Mouse (Mus musculus) central nervous system, embryonic 14 days (tissue): ENCODE results near the gene D7Ertd443e. TPM values are rescaled to one million over a fixed set of nuclear protein-coding genes. Genes with fewer than 3 reads are reported as not detected.

ENCODE experiments used
- polyA plus RNA-seq: library from polyadenylated mRNA; depleted of rRNA; stranded (reverse); fragments of >200 nt; gene quantifications from 2 replicates; pipeline ENCODE4 v1.2.3, GENCODE M21; 2012; rRNA removed

D7Ertd443e gene
- 0.06 and 0.23 TPM in 2 replicates for polyA plus RNA-seq

DNA sequence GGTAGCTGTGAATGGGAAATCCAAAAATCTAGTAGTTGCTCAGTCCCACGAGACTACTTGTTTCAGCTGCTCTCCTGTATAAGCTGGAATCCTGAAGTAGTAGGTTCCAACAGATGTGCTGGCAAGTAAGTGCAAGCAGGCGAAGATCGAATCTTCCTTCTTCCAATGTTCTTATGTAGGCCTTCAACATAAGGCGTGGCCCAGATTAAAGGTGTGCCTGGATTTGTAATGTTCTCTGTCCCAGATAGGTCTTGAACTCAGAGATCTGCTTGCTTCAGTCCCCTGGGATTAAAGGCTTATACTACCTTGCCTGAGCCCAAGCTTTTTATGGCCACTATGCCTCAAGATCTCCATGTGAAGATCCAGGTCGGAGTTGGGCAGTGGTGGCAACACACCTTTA is at the start of gene D7Ertd443e:
Gene D7Ertd443e (minus strand): TSS at position 101 of the 400 bp plus-strand sequence.

DNA sequence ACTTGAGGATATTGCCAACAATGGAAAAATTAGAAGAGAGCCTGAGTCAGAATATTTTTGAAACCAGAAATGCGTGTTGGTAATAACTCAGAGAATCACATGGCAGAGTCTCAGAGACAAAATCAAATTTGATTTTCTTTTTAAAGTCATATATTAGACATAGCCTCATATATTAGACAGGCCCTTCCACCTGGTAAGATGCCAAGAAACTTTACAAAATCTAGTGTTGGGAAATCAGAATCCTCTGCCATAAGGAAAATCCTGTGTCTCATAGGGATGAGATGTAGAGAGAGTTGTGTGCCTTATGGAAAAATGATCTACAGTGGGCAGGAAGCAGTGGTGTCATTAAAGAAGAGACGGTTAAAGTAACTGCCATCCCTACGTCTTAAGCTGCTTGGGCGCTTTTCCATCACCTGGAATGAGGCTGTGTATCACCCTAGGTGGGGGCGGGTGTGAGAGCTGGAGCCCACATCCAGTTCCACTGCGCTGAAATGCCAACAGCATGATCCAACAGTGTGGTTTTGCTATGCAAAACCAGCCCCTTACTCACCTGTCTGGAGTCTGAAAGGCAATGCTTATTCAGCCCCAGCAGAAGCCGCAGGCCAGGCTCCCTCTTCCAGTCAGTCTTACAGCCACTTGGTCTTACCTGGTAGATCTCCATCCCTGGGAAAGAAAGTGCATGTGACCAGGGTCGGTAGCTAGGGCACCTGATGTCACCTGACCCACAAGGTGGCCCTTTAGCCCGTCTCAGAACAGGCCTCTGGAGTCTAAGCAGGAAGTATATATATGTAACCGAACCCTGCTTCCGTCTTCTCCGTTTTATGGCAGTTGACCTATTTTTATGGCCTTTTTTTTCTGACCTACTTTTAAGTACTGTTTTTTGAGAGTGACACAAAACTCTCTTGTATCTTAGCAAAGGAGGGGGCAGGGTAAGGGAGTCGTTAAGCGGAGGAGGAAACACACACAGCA is 153.8 kb downstream of the D7Ertd443e start, which contains the start of gene Adam12:
Gene Adam12 (minus strand): TSS at position 769 of the 969 bp plus-strand sequence.

Other genes with a start within 250 kb of the D7Ertd443e start
- 4.5 and 8.3 TPM in 2 replicates for gene Adam12, start 153.5 kb downstream of the D7Ertd443e start, polyA plus RNA-seq